Mouse (Mus musculus) cerebellum, adult 2 months (tissue): Measurements from ENCODE around the gene Cxcl17.

ENCODE experiments used
- CTCF ChIP-seq: fragments of 200-500 bp; IDR thresholded peaks from 2 replicates; pipeline ENCODE4 v1.5.1; 2011; ENCODE audit warnings: low read depth, mild to moderate bottlenecking, control low read depth, low read length, moderate library complexity, borderline replicate concordance; ENCODE audit not compliant: insufficient read depth
- POLR2A ChIP-seq: fragments of 200-500 bp; IDR thresholded peaks from 2 replicates; pipeline ENCODE4 v1.6.1; 2011; ENCODE audit warnings: low read length, control low read depth, borderline replicate concordance; ENCODE audit not compliant: insufficient read depth

GRCm38 (mm10) chr7:25436704-25437103, 24.0 kb upstream of the Cxcl17 start:
- TF ChIP-seq CTCF: no peak
- no peak for TF ChIP-seq POLR2A
